Mouse (Mus musculus) hindbrain, embryonic 11.5 days (tissue): Measurements from ENCODE around the gene Fmo2. TPM values are rescaled to one million over a fixed set of nuclear protein-coding genes. Genes with fewer than 3 reads are reported as not detected.

Source experiments
- ATAC-seq: fragments of 200-750 bp; cut with Nextera tagmentation; 2 replicates; pipeline ENCODE4 v1.8.0; 2017; ENCODE audit warnings: mild to moderate bottlenecking, moderate TSS enrichment, moderate library complexity; ENCODE audit not compliant: low FRiP score
- DNase-seq: peaks from one replicate; pipeline ENCODE4 v3.0.0-alpha.2; 2015; ENCODE audit warnings: low spot score
- H3K27ac ChIP-seq: fragments of 300-500 bp; sonication (generic); 2 replicates; pipeline ENCODE4 v1.5.1; 2014; ENCODE audit warnings: mild to moderate bottlenecking, low read depth, low read length
- H3K27me3 ChIP-seq: fragments of 300-500 bp; sonication (generic); 2 replicates; pipeline ENCODE4 v1.6.1; 2014; ENCODE audit warnings: mild to moderate bottlenecking, low read length, moderate library complexity, mixed read lengths; ENCODE audit not compliant: control insufficient read depth, insufficient read depth
- H3K36me3 ChIP-seq: fragments of 300-500 bp; sonication (generic); 2 replicates; pipeline ENCODE4 v1.6.1; 2014; ENCODE audit warnings: mild to moderate bottlenecking, low read length, moderate library complexity, mixed read lengths; ENCODE audit not compliant: control insufficient read depth, insufficient read depth
- H3K4me1 ChIP-seq: fragments of 300-500 bp; sonication (generic); replicated peaks from 2 replicates; pipeline ENCODE4 v1.6.1; 2014; ENCODE audit warnings: low read length, mixed read lengths; ENCODE audit not compliant: control insufficient read depth, insufficient read depth
- H3K4me2 ChIP-seq: fragments of 300-500 bp; sonication (generic); replicated peaks from 2 replicates; pipeline ENCODE4 v1.6.1; 2014; ENCODE audit warnings: mild to moderate bottlenecking, low read depth, low read length
- H3K4me3 ChIP-seq: fragments of 300-500 bp; sonication (generic); 2 replicates; pipeline ENCODE4 v1.5.1; 2014; ENCODE audit warnings: low read depth, low read length
- H3K9ac ChIP-seq: fragments of 300-500 bp; sonication (generic); 2 replicates; pipeline ENCODE4 v1.6.1; 2014; ENCODE audit warnings: low read depth, low read length
- H3K9me3 ChIP-seq: fragments of 300-500 bp; sonication (generic); 2 replicates; pipeline ENCODE4 v1.6.1; 2016; ENCODE audit warnings: low read length; ENCODE audit not compliant: control insufficient read depth
- WGBS: fragments of 180-500 bp; shearing (Covaris S2); extraction: QIAGEN DNeasy Blood & Tissue Kit; methylation state at CpG from one replicate; pipeline ENCODE4 v1.1.7; 2014; 5-methylcytosine and 5-hydroxymethylcytosine counted together
- polyA plus RNA-seq: library from polyadenylated mRNA; unstranded; fragments of >200 nt; fragmentation: Nextera tagmentation; extraction: Ambion mirVana; gene quantifications from 2 replicates; pipeline ENCODE4 v1.2.1, GENCODE M21; 2014

Gene Fmo2
- polyA plus RNA-seq, 1 experiment from 2014 or later, result 0.17 TPM

DNA sequence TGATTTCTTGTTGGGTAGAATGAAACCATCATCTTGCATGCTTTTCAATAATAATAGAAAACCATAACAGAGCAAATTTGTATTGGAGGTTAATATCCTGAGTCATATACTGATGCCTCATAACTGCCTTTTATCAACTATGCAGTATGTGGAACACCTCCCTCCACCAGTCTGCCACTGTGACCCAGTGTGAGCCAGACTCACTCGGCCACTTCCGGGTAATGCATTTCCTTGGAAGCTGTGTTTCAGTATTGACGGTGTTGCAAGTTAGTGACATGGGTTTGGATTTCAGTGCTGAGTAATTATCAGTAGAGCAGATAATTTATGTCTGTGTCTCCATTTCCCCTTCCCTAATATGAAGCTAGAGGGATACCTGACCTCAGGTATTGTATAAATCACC lies 34.9 kb downstream of the Fmo2 start:
- WGBS, result 91% methylated on average over 3 of the region's 3 CpGs
- Histone ChIP-seq H3K27ac (no peak overlapping the region), H3K27me3 (no peaks in the 10 kb centered on the region), H3K9ac (no peak overlapping the region), H3K36me3 (no peaks in the 10 kb centered on the region), H3K9me3 (no peaks in the 10 kb centered on the region), H3K4me2 (no peak overlapping the region), H3K4me1 (0 out of 2 replicates have a peak, but pooled peaks cover 2% of the 10 kb centered on the region), H3K4me3 (no peak overlapping the region)
- DNase-seq, result no peak
- ATAC-seq, result no peak

DNA sequence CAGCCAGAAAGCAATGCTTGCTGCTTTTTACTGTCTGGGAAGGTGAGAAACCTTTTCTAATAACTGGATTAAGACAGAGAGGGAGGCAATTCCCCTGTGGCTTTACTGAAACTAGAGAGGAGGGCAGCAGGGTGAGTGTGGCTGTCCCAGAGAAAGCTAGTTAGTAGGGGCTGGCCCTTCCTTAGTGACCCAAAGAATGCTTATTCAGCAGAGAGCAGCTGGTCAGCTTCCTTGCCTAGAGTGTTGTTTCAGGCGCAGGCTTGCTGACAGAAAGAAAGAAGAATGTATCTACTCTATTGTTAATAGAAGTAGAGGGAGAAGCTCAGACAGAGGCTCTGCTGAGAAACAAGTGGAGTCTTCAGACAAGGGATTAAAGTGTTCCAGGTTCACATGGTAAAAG lies 36.2 kb downstream of the Fmo2 start:
- no peaks in the 10 kb centered on the region for H3K36me3 ChIP-seq
- WGBS, result 22% methylated on average over 1 of the region's 1 CpGs
- ATAC-seq, result no peak
- H3K9me3 ChIP-seq, result no peaks in the 10 kb centered on the region
- H3K4me2 ChIP-seq, result no peak overlapping the region
- H3K4me1 ChIP-seq, result 0 out of 2 replicates have a peak, but pooled peaks cover 2% of the 10 kb centered on the region
- H3K4me3 ChIP-seq, result no peak overlapping the region
- no peak overlapping the region for H3K27ac ChIP-seq
- no peak for DNase-seq
- H3K27me3 ChIP-seq, result no peaks in the 10 kb centered on the region
- H3K9ac ChIP-seq, result no peak overlapping the region

DNA sequence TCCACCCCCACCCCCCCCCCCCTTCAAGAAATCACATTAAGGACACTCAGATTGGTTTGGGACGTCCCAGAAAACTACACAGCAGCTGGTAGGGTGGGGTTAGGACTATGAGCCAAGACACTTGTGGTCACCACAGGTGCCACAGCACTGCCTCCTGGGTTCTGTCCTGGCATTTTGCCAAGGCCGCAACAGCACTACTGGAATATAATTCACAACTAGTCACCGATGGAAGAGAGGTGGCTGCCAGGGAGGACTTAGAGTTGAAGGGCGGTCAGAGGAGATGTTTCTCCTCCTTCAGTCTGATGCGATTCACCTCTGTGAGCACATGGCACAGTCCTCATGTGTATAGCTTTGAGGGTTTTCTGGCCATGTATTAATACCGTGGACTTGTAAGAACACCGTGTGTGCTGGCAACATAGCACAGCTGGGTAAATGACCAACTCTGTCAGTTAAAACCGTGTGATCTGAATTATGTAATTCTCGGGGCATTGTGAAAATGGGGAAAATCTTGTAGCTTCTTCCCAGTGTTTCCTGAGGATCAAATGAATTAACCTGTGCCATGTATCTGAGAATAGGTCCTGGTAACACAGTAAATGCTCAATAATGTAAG lies 38.4 kb downstream of the Fmo2 start:
- Histone ChIP-seq H3K4me2 (no peak overlapping the region), H3K4me1 (0 out of 2 replicates have a peak, but pooled peaks cover 2% of the 10 kb centered on the region), H3K9ac (no peak overlapping the region), H3K27me3 (no peaks in the 10 kb centered on the region), H3K4me3 (no peak overlapping the region), H3K36me3 (no peaks in the 10 kb centered on the region), H3K9me3 (no peaks in the 10 kb centered on the region), H3K27ac (no peak overlapping the region)
- 83% methylated on average over 9 of the region's 9 CpGs for WGBS
- DNase-seq (no peak), ATAC-seq (no peak)

DNA sequence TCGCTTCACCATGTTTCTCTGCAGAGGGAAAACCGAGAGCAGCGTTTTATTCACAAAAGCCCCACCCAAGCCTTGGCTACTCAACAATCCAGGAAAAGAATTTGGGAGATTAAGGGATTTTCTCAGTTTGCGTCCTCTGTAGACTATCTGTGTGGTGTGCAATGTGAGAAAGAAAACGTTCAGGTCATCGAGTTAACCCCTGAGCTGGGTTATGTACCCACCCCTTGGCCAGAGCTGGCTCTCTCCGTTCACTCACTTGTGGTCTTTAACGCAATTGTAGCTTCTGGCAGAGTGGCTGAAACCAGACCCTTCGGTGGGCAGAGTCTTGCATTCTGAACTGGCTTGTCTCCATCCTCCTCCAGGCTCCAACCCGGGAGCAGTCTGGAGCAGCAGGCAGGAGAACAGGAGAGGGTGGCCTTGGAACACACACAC lies 39.0 kb downstream of the Fmo2 start:
- 70% methylated on average over 10 of the region's 10 CpGs for WGBS

DNA sequence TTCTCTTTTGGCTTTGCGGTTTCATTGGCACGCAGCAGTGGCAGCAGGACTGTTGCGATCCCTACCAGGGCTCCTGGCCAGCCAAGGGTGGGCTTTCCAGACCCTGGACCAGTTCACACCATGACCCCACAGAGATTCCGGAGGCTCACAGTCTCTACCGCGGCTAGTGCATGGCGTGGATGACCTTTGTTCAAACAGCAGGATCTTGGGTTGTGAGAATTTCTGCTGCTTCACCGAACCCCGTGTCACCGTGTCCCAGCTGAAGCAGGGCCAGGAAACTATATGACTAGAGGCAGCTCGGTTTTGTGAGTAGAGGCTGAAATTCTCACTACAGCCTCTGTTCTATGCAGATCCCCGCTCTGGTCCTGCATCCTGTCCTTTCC lies 39.8 kb downstream of the Fmo2 start:
- DNase-seq (no peak), ATAC-seq (peak; percentile 23; the same call in 1 of the 2 replicates)
- Histone ChIP-seq H3K4me3 (no peak overlapping the region), H3K9ac (no peak overlapping the region; the same call in 1 of the 2 replicates), H3K4me1 (0 out of 2 replicates have a peak, but pooled peaks cover 2% of the 10 kb centered on the region), H3K27ac (no peak overlapping the region; the same call in 1 of the 2 replicates), H3K4me2 (0 out of 2 replicates have a peak overlapping the region, but pooled peaks have one; percentile 12), H3K27me3 (no peaks in the 10 kb centered on the region), H3K36me3 (no peaks in the 10 kb centered on the region), H3K9me3 (no peaks in the 10 kb centered on the region)
- 52% methylated on average over 12 of the region's 12 CpGs for WGBS

More for the DNA sequence above, 39.0 kb downstream of the Fmo2 start:
- Histone ChIP-seq H3K9ac (no peak overlapping the region), H3K27me3 (no peaks in the 10 kb centered on the region), H3K4me3 (no peak overlapping the region), H3K4me2 (no peak overlapping the region), H3K4me1 (0 out of 2 replicates have a peak, but pooled peaks cover 2% of the 10 kb centered on the region), H3K9me3 (no peaks in the 10 kb centered on the region), H3K27ac (no peak overlapping the region), H3K36me3 (no peaks in the 10 kb centered on the region)
- DNase-seq (no peak), ATAC-seq (0 out of 2 replicates have a peak, but pooled peaks have one; percentile 30)

DNA sequence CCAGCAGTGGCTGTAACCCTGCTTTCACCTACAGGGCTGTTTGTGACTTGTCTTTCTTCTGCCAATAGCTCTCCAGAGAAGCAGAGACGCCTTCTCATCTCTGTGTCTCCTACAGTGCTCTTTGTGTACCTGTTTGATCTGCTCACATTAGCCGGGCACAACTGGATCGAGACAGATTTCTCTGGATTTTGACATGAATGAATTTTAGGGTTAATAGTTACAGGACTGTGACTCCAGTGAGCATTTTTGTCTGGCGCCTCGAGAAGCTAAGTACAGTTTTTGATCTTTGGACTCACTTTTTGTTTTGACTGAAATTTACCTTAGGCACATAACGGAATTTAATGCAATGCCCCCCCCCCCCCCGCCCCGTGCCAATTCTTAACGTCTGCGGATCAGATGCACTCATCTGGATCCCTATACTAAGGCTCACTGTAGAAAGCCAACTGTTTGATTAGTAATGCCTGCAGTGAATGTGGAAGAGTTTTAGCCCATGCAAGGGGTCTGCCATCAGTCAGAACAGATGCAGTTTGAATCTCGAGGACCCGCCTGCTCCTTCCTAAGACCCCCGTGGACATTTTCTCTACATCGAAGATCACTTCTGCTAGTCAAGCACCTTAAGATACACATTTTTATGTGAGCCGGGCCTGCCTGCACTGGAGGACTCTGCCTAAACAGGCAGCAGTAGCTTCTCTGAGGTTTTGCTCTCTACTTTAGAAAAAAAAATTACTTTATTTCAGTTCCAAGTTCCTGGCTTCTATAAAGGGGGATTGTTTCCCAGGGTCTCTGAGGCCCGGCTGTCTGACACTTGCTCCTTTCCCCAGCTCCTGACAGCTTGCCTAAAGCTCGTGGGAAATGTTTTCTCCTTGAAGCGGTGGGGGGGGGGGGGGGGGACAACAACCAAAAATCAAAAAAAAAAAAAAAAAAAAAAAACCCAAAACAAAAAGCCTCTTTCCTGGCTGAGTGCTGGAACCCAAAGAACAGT lies 40.5 kb downstream of the Fmo2 start:
- Histone ChIP-seq H3K9me3 (no peaks in the 10 kb centered on the region), H3K9ac (no peak overlapping the region), H3K4me2 (0 out of 2 replicates have a peak overlapping the region, but pooled peaks have one; percentile 12), H3K27me3 (no peaks in the 10 kb centered on the region), H3K27ac (no peak overlapping the region), H3K4me1 (0 out of 2 replicates have a peak, but pooled peaks cover 2% of the 10 kb centered on the region), H3K4me3 (no peak overlapping the region), H3K36me3 (no peaks in the 10 kb centered on the region)
- DNase-seq (no peak), ATAC-seq (no peak)
- WGBS, result 62% methylated on average over 18 of the region's 18 CpGs

DNA sequence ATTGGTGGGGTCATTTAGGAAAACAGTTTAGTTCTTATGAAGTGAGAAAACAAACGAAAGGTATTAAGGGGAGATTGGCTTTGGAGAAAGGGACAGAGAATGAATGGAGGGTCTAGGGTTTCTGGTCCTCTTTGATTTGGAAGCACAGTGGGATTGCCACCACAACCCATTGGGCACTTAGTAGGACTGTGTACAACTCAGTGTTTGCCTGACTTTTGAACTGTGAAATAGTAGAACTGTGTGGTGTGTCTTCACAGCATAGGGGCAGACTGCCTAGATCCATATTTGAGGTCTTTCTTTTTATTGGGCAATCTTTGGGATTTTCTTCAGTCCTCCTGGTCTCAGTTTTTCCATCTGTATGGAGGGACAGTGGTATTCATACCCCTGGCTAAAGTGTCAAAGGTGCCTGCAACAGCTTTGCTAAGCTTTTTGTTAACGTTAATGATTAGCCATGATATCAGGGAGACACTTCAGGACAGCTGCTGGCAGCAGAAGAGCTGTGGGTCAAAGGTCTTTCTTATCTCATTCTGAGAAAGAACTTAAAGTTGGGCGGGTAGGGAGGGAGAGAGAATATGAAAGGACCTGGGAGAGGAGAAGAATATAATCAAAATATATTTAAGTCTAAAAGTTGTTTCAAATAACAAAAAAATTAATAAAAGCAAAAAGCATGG lies 44.6 kb downstream of the Fmo2 start:
- Histone ChIP-seq H3K9me3 (no peaks in the 10 kb centered on the region), H3K27me3 (no peaks in the 10 kb centered on the region), H3K4me2 (no peak overlapping the region), H3K27ac (no peak overlapping the region), H3K4me1 (0 out of 2 replicates have a peak, but pooled peaks cover 2% of the 10 kb centered on the region), H3K9ac (no peak overlapping the region), H3K36me3 (no peaks in the 10 kb centered on the region), H3K4me3 (no peak overlapping the region)
- ATAC-seq (no peak), DNase-seq (no peak)
- WGBS, result 78% methylated on average over 3 of the region's 3 CpGs

DNA sequence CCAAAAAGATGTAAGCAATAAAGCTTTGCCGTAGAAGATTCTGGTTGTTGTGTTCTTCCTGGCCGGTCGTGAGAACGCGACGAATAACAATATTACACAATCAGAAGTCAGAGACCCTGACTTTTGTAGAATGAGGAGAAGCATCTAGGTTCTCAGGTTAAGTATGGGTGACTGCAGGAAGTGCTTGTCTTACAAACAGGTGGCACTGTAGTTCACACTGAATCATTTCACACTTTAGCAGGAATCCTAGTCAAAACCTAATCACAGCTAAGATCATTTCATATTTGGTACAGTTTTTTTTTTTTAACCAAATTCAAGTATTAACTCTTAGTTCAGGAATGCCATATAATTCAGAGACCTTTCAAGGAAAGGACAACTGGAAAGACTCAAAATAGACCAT lies 51.0 kb downstream of the Fmo2 start:
- H3K27ac ChIP-seq, result no peak overlapping the region
- WGBS, result 97% methylated on average over 6 of the region's 6 CpGs

More for the DNA sequence above, 51.0 kb downstream of the Fmo2 start:
- Histone ChIP-seq H3K4me3 (no peak overlapping the region), H3K4me2 (no peak overlapping the region), H3K27me3 (no peaks in the 10 kb centered on the region), H3K36me3 (no peaks in the 10 kb centered on the region), H3K9me3 (no peaks in the 10 kb centered on the region), H3K4me1 (no peaks in the 10 kb centered on the region), H3K9ac (no peak overlapping the region)
- ATAC-seq, result no peak
- no peak for DNase-seq
